Mouse (Mus musculus) MEL (cell line): Measurements from ENCODE around the gene Frmd5. TPM values are rescaled to one million over a fixed set of nuclear protein-coding genes. Genes with fewer than 3 reads are reported as not detected.

Source experiments
- DNase-seq: peaks from one replicate; pipeline ENCODE4 v3.0.0; 2011; ENCODE audit warnings: low read depth, low spot score
- H3K27ac ChIP-seq: 2 replicates; pipeline ENCODE4 v1.5.1; 2012; ENCODE audit warnings: low read depth, mild to moderate bottlenecking, control low read depth, low read length, moderate library complexity; ENCODE audit not compliant: control insufficient read depth
- H3K27me3 ChIP-seq, 2 experiments: fragments of 150-350 bp in 1 of 2; sonication (generic) in 1 of 2; 2 replicates each; pipeline ENCODE4 v1.6.1; 2012; ENCODE audit warnings: low read length in 2 of 2, mild to moderate bottlenecking in 2 of 2, improper control_type of control experiment in 1 of 2, moderate library complexity in 1 of 2; ENCODE audit not compliant: insufficient read depth in 2 of 2, control insufficient read depth in 1 of 2
- H3K36me3 ChIP-seq, 2 experiments: 2 replicates each; pipeline ENCODE4 v1.6.1; 2012 to 2014; ENCODE audit warnings: low read length in 2 of 2, improper control_type of control experiment in 1 of 2, inconsistent platforms in 1 of 2, mild to moderate bottlenecking in 1 of 2; ENCODE audit not compliant: insufficient read depth in 2 of 2, control insufficient read depth in 1 of 2
- H3K4me1 ChIP-seq, 2 experiments: fragments of 150-350 bp in 1 of 2; sonication (generic) in 1 of 2; 2 replicates each; pipeline ENCODE4 v1.6.1; 2012; ENCODE audit warnings: low read length in 2 of 2, improper control_type of control experiment in 1 of 2, mild to moderate bottlenecking in 1 of 2; ENCODE audit not compliant: insufficient read depth in 2 of 2, control insufficient read depth in 1 of 2
- H3K4me3 ChIP-seq, 2 experiments: fragments of 150-350 bp in 1 of 2; sonication (generic) in 1 of 2; 2 replicates each; pipeline ENCODE4 v1.5.1; 2012; ENCODE audit warnings: low read depth in 2 of 2, low read length in 2 of 2, mild to moderate bottlenecking in 2 of 2, moderate library complexity in 2 of 2, control low read depth in 1 of 2, improper control_type of control experiment in 1 of 2; ENCODE audit not compliant: control insufficient read depth in 1 of 2, insufficient read depth in 1 of 2
- H3K79me2 ChIP-seq: 2 replicates; pipeline ENCODE4 v1.6.1; 2012; ENCODE audit warnings: mild to moderate bottlenecking, low read length, moderate library complexity; ENCODE audit not compliant: control insufficient read depth, poor library complexity, insufficient read depth
- H3K9ac ChIP-seq: 2 replicates; pipeline ENCODE4 v1.6.1; 2012; ENCODE audit warnings: low read depth, mild to moderate bottlenecking, control low read depth, low read length, moderate library complexity; ENCODE audit not compliant: control insufficient read depth, poor library complexity, severe bottlenecking
- H3K9me3 ChIP-seq: fragments of 150-350 bp; sonication (generic); replicated peaks from 2 replicates; pipeline ENCODE4 v1.6.1; 2012; ENCODE audit warnings: mild to moderate bottlenecking, low read length, improper control_type of control experiment, moderate library complexity; ENCODE audit not compliant: insufficient read depth
- CHD1 ChIP-seq: IDR thresholded peaks from 2 replicates; pipeline ENCODE4 v1.6.1; 2012; ENCODE audit warnings: low read depth, mild to moderate bottlenecking, inconsistent platforms, low read length, improper control_type of control experiment
- CHD2 ChIP-seq: IDR thresholded peaks from 2 replicates; pipeline ENCODE4 v1.6.1; 2011; ENCODE audit warnings: low read length, improper control_type of control experiment
- CTCF ChIP-seq, 3 experiments: IDR thresholded peaks in 2 of 3; conservative IDR thresholded peaks in 1 of 3; 2 replicates each; pipeline ENCODE4 v1.5.1; 2011 to 2012; ENCODE audit warnings: low read length in 3 of 3, low read depth in 2 of 3, mild to moderate bottlenecking in 2 of 3, improper control_type of control experiment in 1 of 3, inconsistent platforms in 1 of 3, mixed read lengths in 1 of 3, moderate library complexity in 1 of 3; ENCODE audit not compliant: control insufficient read depth in 1 of 3, insufficient read depth in 1 of 3, poor library complexity in 1 of 3, severe bottlenecking in 1 of 3
- E2F4 ChIP-seq: IDR thresholded peaks from 2 replicates; pipeline ENCODE4 v1.6.1; 2011; ENCODE audit warnings: low read depth, low read length, improper control_type of control experiment, borderline replicate concordance
- ETS1 ChIP-seq: IDR thresholded peaks from 2 replicates; pipeline ENCODE4 v1.6.1; 2012; ENCODE audit warnings: low read depth, mild to moderate bottlenecking, inconsistent platforms, low read length, improper control_type of control experiment, moderate library complexity
- GATA1 ChIP-seq: IDR thresholded peaks from 2 replicates; pipeline ENCODE4 v1.6.1; 2011; ENCODE audit warnings: low read depth, low read length, improper control_type of control experiment
- KAT2A ChIP-seq: conservative IDR thresholded peaks from 2 replicates; pipeline ENCODE4 v1.6.1; 2012; ENCODE audit warnings: low read depth, low read length, improper control_type of control experiment, inconsistent platforms
- MAX ChIP-seq: IDR thresholded peaks from 2 replicates; pipeline ENCODE4 v1.6.1; 2011; ENCODE audit warnings: low read length, improper control_type of control experiment
- MAZ ChIP-seq: IDR thresholded peaks from 2 replicates; pipeline ENCODE4 v1.6.1; 2012; ENCODE audit warnings: low read depth, mild to moderate bottlenecking, inconsistent platforms, low read length, improper control_type of control experiment
- MEF2A ChIP-seq: IDR thresholded peaks from 2 replicates; pipeline ENCODE4 v1.6.1; 2014; ENCODE audit warnings: low read depth, mild to moderate bottlenecking, inconsistent platforms, low read length, improper control_type of control experiment; ENCODE audit not compliant: poor library complexity, insufficient replicate concordance, severe bottlenecking; ENCODE audit errors: extremely low read depth
- MXI1 ChIP-seq: IDR thresholded peaks from 2 replicates; pipeline ENCODE4 v1.6.1; 2011; ENCODE audit warnings: mild to moderate bottlenecking, low read depth, low read length, improper control_type of control experiment
- MYB ChIP-seq: IDR thresholded peaks from 2 replicates; pipeline ENCODE4 v1.6.1; 2011; ENCODE audit warnings: mild to moderate bottlenecking, low read depth, low read length, improper control_type of control experiment
- MYC ChIP-seq: IDR thresholded peaks from 2 replicates; pipeline ENCODE4 v1.6.1; 2011; ENCODE audit warnings: low read depth, mild to moderate bottlenecking, low read length, improper control_type of control experiment, moderate library complexity
- NELFE ChIP-seq: IDR thresholded peaks from 2 replicates; pipeline ENCODE4 v1.6.1; 2011; ENCODE audit warnings: low read depth, low read length, improper control_type of control experiment
- NRF1 ChIP-seq: IDR thresholded peaks from 2 replicates; pipeline ENCODE4 v1.6.1; 2014; ENCODE audit warnings: low read depth, mild to moderate bottlenecking, inconsistent platforms, low read length, improper control_type of control experiment, moderate library complexity; ENCODE audit not compliant: poor library complexity, insufficient read depth, severe bottlenecking
- POLR2A ChIP-seq, 2 experiments: IDR thresholded peaks; 2 replicates each; pipeline ENCODE4 v1.6.1; 2011 to 2012; ENCODE audit warnings: low read length in 2 of 2, mild to moderate bottlenecking in 2 of 2, control low read depth in 1 of 2, improper control_type of control experiment in 1 of 2, low read depth in 1 of 2, moderate library complexity in 1 of 2; ENCODE audit not compliant: control insufficient read depth in 1 of 2, insufficient read depth in 1 of 2, poor library complexity in 1 of 2
- POLR2AphosphoS5 ChIP-seq: IDR thresholded peaks from 2 replicates; pipeline ENCODE4 v1.6.1; 2012; ENCODE audit warnings: low read depth, borderline replicate concordance, mild to moderate bottlenecking, inconsistent platforms, low read length, moderate library complexity, mixed read lengths
- RCOR1 ChIP-seq: IDR thresholded peaks from 2 replicates; pipeline ENCODE4 v1.6.1; 2012; ENCODE audit warnings: low read depth, mild to moderate bottlenecking, inconsistent platforms, low read length, improper control_type of control experiment
- TAL1 ChIP-seq: IDR thresholded peaks from 2 replicates; pipeline ENCODE4 v1.6.1; 2012; ENCODE audit warnings: mild to moderate bottlenecking, inconsistent platforms, low read length, moderate library complexity, mixed read lengths
- TCF12 ChIP-seq: IDR thresholded peaks from 2 replicates; pipeline ENCODE4 v1.6.1; 2014; ENCODE audit warnings: low read depth, mild to moderate bottlenecking, inconsistent platforms, low read length, improper control_type of control experiment, moderate library complexity
- USF1 ChIP-seq: IDR thresholded peaks from 2 replicates; pipeline ENCODE4 v1.6.1; 2014; ENCODE audit warnings: low read depth, mild to moderate bottlenecking, inconsistent platforms, low read length, improper control_type of control experiment, moderate library complexity
- USF2 ChIP-seq, 2 experiments: IDR thresholded peaks; 2 replicates each; pipeline ENCODE4 v1.6.1; 2011 to 2012; ENCODE audit warnings: improper control_type of control experiment in 2 of 2, low read length in 2 of 2, borderline replicate concordance in 1 of 2, inconsistent platforms in 1 of 2, low read depth in 1 of 2, mild to moderate bottlenecking in 1 of 2; ENCODE audit not compliant: insufficient read depth in 1 of 2
- ZKSCAN1 ChIP-seq: IDR thresholded peaks from 2 replicates; pipeline ENCODE4 v1.6.1; 2012; ENCODE audit warnings: low read depth, mild to moderate bottlenecking, inconsistent platforms, low read length, improper control_type of control experiment, moderate library complexity
- ZMIZ1 ChIP-seq: IDR thresholded peaks from 2 replicates; pipeline ENCODE4 v1.6.1; 2012; ENCODE audit warnings: low read depth, mild to moderate bottlenecking, inconsistent platforms, low read length, improper control_type of control experiment, moderate library complexity
- polyA plus RNA-seq, 2 experiments: library from polyadenylated mRNA; stranded (reverse) in 1 of 2; unstranded in 1 of 2; fragments of >175 nt in 1 of 2; fragments of >200 nt in 1 of 2; gene quantifications; 2 replicates each; pipeline versions ENCODE4 v1.2.1 to v1.2.4; 2012; ENCODE audit warnings: low replicate concordance in 2 of 2, low read depth in 1 of 2; ENCODE audit not compliant: insufficient read length in 2 of 2, insufficient read depth in 1 of 2, missing spikeins in 1 of 2
- total RNA-seq: library from RNA; depleted of rRNA; stranded (reverse); fragments of 300-350 nt; gene quantifications from 2 replicates; pipeline ENCODE4 v1.2.3, GENCODE M21; 2012

Frmd5 gene
- total and polyA plus RNA-seq, 3 experiments: 0.04 to 0.15 TPM; not detected in 1

GRCm38 (mm10) chr2:121642934-121643333 is 164.0 kb downstream of the Frmd5 start:
- H3K9me3 ChIP-seq: no peaks in the 10 kb centered on the region
- TF ChIP-seq ZMIZ1: no peak
- TF ChIP-seq CHD1: no peak
- no peak for TF ChIP-seq MXI1
- no peak for TF ChIP-seq KAT2A
- TF ChIP-seq RCOR1: no peak
- TF ChIP-seq POLR2A (IDR thresholded peaks at IDR 0.05; ENCODE audit: control insufficient read depth in 1 of 2, insufficient read depth in 1 of 2, low read depth in 1 of 2, low read length in 2 of 2, poor library complexity in 1 of 2): no peak
- TF ChIP-seq CTCF (IDR thresholded peaks at IDR 0.05 in 2 of 3, conservative IDR thresholded peaks at IDR 0.05 in 1 of 3; ENCODE audit: control insufficient read depth in 1 of 3, insufficient read depth in 1 of 3, low read depth in 2 of 3, low read length in 3 of 3, poor library complexity in 1 of 3, severe bottlenecking in 1 of 3): no peak
- TF ChIP-seq CHD2: no peak
- no peak for TF ChIP-seq USF1
- TF ChIP-seq MYB: no peak
- no peak for TF ChIP-seq TAL1
- TF ChIP-seq USF2 (IDR thresholded peaks at IDR 0.05; ENCODE audit: borderline replicate concordance in 1 of 2, insufficient read depth in 1 of 2, low read depth in 1 of 2, low read length in 2 of 2): no peak
- TF ChIP-seq GATA1: no peak
- no peak for TF ChIP-seq NELFE
- no peak for TF ChIP-seq MAZ
- no peak for TF ChIP-seq MAX
- TF ChIP-seq ZKSCAN1: no peak
- TF ChIP-seq MEF2A: no peak
- TF ChIP-seq ETS1: no peak
- no peak overlapping the region for H3K9ac ChIP-seq
- peaks cover 2 to 3% of the 10 kb centered on the region in 2 experiments; a peak in 2 of 4 replicates for H3K27me3 ChIP-seq
- H3K79me2 ChIP-seq: no peaks in the 10 kb centered on the region
- no peak overlapping the region for H3K27ac ChIP-seq
- no peaks in the 10 kb centered on the region for H3K36me3 ChIP-seq
- no peak for DNase-seq
- H3K4me3 ChIP-seq: no peak overlapping the region
- H3K4me1 ChIP-seq: no peaks in the 10 kb centered on the region

GRCm38 (mm10) chr2:121632091-121632490 is 174.8 kb downstream of the Frmd5 start:
- Histone ChIP-seq H3K27me3 (peaks cover 17 to 20% of the 10 kb centered on the region in 2 experiments), H3K9me3 (no peaks in the 10 kb centered on the region), H3K9ac (no peak overlapping the region), H3K4me3 (no peak overlapping the region), H3K4me1 (no peaks in the 10 kb centered on the region), H3K36me3 (no peaks in the 10 kb centered on the region), H3K79me2 (no peaks in the 10 kb centered on the region), H3K27ac (no peak overlapping the region)
- TF ChIP-seq MYB: no peak
- no peak for TF ChIP-seq USF1
- no peak for TF ChIP-seq NELFE
- no peak for TF ChIP-seq POLR2AphosphoS5
- TF ChIP-seq MYC: no peak
- no peak for TF ChIP-seq RCOR1
- TF ChIP-seq CHD1: no peak
- TF ChIP-seq MEF2A: no peak
- TF ChIP-seq USF2 (IDR thresholded peaks at IDR 0.05; ENCODE audit: borderline replicate concordance in 1 of 2, insufficient read depth in 1 of 2, low read depth in 1 of 2, low read length in 2 of 2): no peak
- no peak for TF ChIP-seq NRF1
- no peak for TF ChIP-seq MAX
- no peak for TF ChIP-seq TCF12
- TF ChIP-seq E2F4: no peak
- DNase-seq: no peak
